In the genomic region with DNA sequence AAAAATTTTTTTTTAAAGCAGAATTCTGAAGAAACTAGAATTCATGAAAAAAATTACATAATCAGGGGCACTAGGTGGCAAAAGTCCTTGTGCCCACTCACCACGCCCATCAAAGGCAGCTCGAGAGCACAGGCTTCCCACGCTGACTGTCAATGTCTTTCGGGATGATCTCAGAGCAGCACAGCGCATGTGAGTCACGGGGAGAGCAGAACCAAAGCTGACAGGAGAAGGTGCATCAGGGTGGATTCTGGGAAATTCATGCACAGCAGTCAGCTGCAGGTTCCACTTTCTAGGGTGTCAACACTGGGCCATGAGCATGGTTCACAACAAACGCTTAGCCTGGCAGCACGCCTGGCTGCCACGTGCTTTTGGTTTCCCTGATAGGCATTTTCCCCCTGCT, we compare ENCODE assay signal across 17 mouse cellular contexts.
DNase-seq lines count a peak whose midpoint lies in the region; ATAC-seq lines count a peak whose summit lies in the region.
"Had no signal": no experiment of that assay in that cellular context is flagged by ENCODE, and none has a peak within 500 bp of the region (broad histone marks: within the 10 kb centered on the region; RNA-seq: fewer than 3 reads in every experiment).

No protein-coding gene starts in this region.

- intact Hi-C loops in left cerebral cortex, postnatal 10 days (cut with DNase I): no loop called here
- intact Hi-C loops in gastrocnemius, postnatal 14 days (cut with DNase I; ENCODE audit: low total_unique reads): no loop called here

- no peak overlapping the region for H3K4me2 ChIP-seq in intestine, embryonic 16.5 days (ENCODE audit: low read depth, low read length)
- H3K4me2 ChIP-seq: forebrain, embryonic 12.5 days; hindbrain, embryonic 15.5 days; liver, embryonic 13.5 days had no signal

- DNase-seq in adrenal gland, adult 8-10 months: peak; percentile 46
- DNase-seq in adrenal gland, postnatal 10 days: no peak
- peak; percentile 61 for DNase-seq in left cerebral cortex, adult 11 months (ENCODE audit: low spot score)
- no peak for DNase-seq in left cerebral cortex, postnatal 10 days (ENCODE audit: extremely low spot score in 1 of 2, low spot score in 2 of 2)
- peak; percentile 59 to 72 for DNase-seq in right cerebral cortex, postnatal 36 days (ENCODE audit: low spot score in 2 of 2)
- DNase-seq in gastrocnemius, postnatal 14 days: no peak
- DNase-seq: cerebellum, adult 11 months; gastrocnemius, postnatal 36 days; kidney, adult 8-10 months; liver, embryonic 13.5 days; spleen, adult 18-20 months; thymus, postnatal 14 days had no signal

- no peaks in the 10 kb centered on the region for H3K27me3 ChIP-seq in intestine, embryonic 16.5 days (replicated peaks; ENCODE audit: control insufficient read depth, insufficient read depth, low read length)
- H3K27me3 ChIP-seq: forebrain, embryonic 12.5 days; hindbrain, embryonic 15.5 days; liver, embryonic 13.5 days had no signal

- peak; percentile 33 for ATAC-seq in granulocyte monocyte progenitor cell, adult 5-6 weeks (replicated peaks; ENCODE audit: poor library complexity, severe bottlenecking)
- no peak for ATAC-seq in intestine, embryonic 16.5 days
- ATAC-seq: lung, postnatal 0 days had no signal

- WGBS in intestine, embryonic 16.5 days: 85% methylated on average over 9 of the region's 9 CpGs

- H3K36me3 ChIP-seq in intestine, embryonic 16.5 days (ENCODE audit: control insufficient read depth, insufficient read depth, low read length): no peaks in the 10 kb centered on the region
- H3K36me3 ChIP-seq: forebrain, embryonic 12.5 days; hindbrain, embryonic 15.5 days; liver, embryonic 13.5 days had no signal

- H3K27ac ChIP-seq in intestine, embryonic 16.5 days (ENCODE audit: low read length): no peak overlapping the region
- H3K27ac ChIP-seq: forebrain, embryonic 12.5 days; hindbrain, embryonic 15.5 days; liver, embryonic 13.5 days had no signal

- no peak overlapping the region for H3K4me3 ChIP-seq in intestine, embryonic 16.5 days (ENCODE audit: low read length)
- H3K4me3 ChIP-seq: forebrain, embryonic 12.5 days; hindbrain, embryonic 15.5 days; liver, embryonic 13.5 days had no signal

- no peaks in the 10 kb centered on the region for H3K4me1 ChIP-seq in intestine, embryonic 16.5 days (ENCODE audit: control insufficient read depth, insufficient read depth, low read length)
- H3K4me1 ChIP-seq: forebrain, embryonic 12.5 days; hindbrain, embryonic 15.5 days had no signal

- H3K9me3 ChIP-seq in intestine, embryonic 16.5 days (ENCODE audit: control insufficient read depth, low read length): no peaks in the 10 kb centered on the region
- H3K9me3 ChIP-seq: forebrain, embryonic 12.5 days; hindbrain, embryonic 15.5 days; liver, embryonic 13.5 days had no signal

- no peak overlapping the region for H3K9ac ChIP-seq in intestine, embryonic 16.5 days (ENCODE audit: low read depth, low read length)
- H3K9ac ChIP-seq: forebrain, embryonic 12.5 days; hindbrain, embryonic 15.5 days; liver, embryonic 13.5 days had no signal

Comparison
In these comparisons a context has a peak if more than half of its experiments do, and no peak if none do; other contexts are left out.
1. DNase-seq: peak in adrenal gland, adult 8-10 months (single experiment), left cerebral cortex, adult 11 months (single experiment) and right cerebral cortex, postnatal 36 days (2 of 2); none in adrenal gland, postnatal 10 days (single experiment), left cerebral cortex, postnatal 10 days (0 of 2) and gastrocnemius, postnatal 14 days (single experiment).